Mouse (Mus musculus) midbrain, embryonic 14.5 days (tissue): ENCODE results near the gene Efhc1. TPM values are rescaled to one million over a fixed set of nuclear protein-coding genes. Genes with fewer than 3 reads are reported as not detected.

Experiments used
- ATAC-seq: fragments of 200-750 bp; cut with Nextera tagmentation; 2 replicates; pipeline ENCODE4 v1.8.0; 2017; ENCODE audit warnings: moderate number of reproducible peaks, moderate library complexity; ENCODE audit not compliant: low FRiP score, low TSS enrichment
- DNase-seq: peaks from one replicate; pipeline ENCODE4 v3.0.0-alpha.2; 2015
- H3K27ac ChIP-seq: fragments of 300-500 bp; sonication (generic); replicated peaks from 2 replicates; pipeline ENCODE4 v1.5.1; 2014; ENCODE audit warnings: mild to moderate bottlenecking, low read depth, low read length, moderate library complexity
- H3K27me3 ChIP-seq: fragments of 300-500 bp; sonication (generic); 2 replicates; pipeline ENCODE4 v1.6.1; 2014; ENCODE audit warnings: low read length, control low read depth, mixed read lengths; ENCODE audit not compliant: control insufficient read depth, insufficient read depth
- H3K36me3 ChIP-seq: fragments of 300-500 bp; sonication (generic); 2 replicates; pipeline ENCODE4 v1.6.1; 2014; ENCODE audit warnings: low read length, control low read depth; ENCODE audit not compliant: control insufficient read depth, insufficient read depth
- H3K4me1 ChIP-seq: fragments of 300-500 bp; sonication (generic); 2 replicates; pipeline ENCODE4 v1.6.1; 2014; ENCODE audit warnings: mild to moderate bottlenecking, antibody characterized with exemption, low read length, control low read depth; ENCODE audit not compliant: control insufficient read depth, insufficient read depth
- H3K4me2 ChIP-seq: fragments of 300-500 bp; sonication (generic); 2 replicates; pipeline ENCODE4 v1.6.1; 2014; ENCODE audit warnings: mild to moderate bottlenecking, low read length, moderate library complexity
- H3K4me3 ChIP-seq: fragments of 300-500 bp; sonication (generic); replicated peaks from 2 replicates; pipeline ENCODE4 v1.5.1; 2014; ENCODE audit warnings: low read depth, low read length
- H3K9ac ChIP-seq: fragments of 300-500 bp; sonication (generic); replicated peaks from 2 replicates; pipeline ENCODE4 v1.6.1; 2014; ENCODE audit warnings: mild to moderate bottlenecking, low read length, moderate library complexity
- H3K9me3 ChIP-seq: fragments of 300-500 bp; sonication (generic); 2 replicates; pipeline ENCODE4 v1.6.1; 2016; ENCODE audit warnings: low read length, control low read depth, mixed read lengths; ENCODE audit not compliant: control insufficient read depth
- WGBS: fragments of 180-500 bp; shearing (Covaris S2); extraction: QIAGEN DNeasy Blood & Tissue Kit; methylation state at CpG from one replicate; pipeline ENCODE4 v1.1.7; 2014; 5-methylcytosine and 5-hydroxymethylcytosine counted together
- polyA plus RNA-seq: library from polyadenylated mRNA; unstranded; fragments of >200 nt; fragmentation: Nextera tagmentation; extraction: Ambion mirVana; gene quantifications from 2 replicates; pipeline ENCODE4 v1.2.1, GENCODE M21; 2014

Efhc1 gene
- polyA plus RNA-seq, 1 experiment from 2014 or later, result 2.1 TPM

- Histone ChIP-seq H3K27me3 (no peaks in the 10 kb centered on the region), H3K27ac (no peak overlapping the region), H3K36me3 (no peaks in the 10 kb centered on the region), H3K9me3 (no peaks in the 10 kb centered on the region), H3K4me3 (no peak overlapping the region), H3K9ac (no peak overlapping the region), H3K4me1 (no peaks in the 10 kb centered on the region), H3K4me2 (no peak overlapping the region)
- ATAC-seq (no peak), DNase-seq (no peak)
- WGBS, result 97% methylated on average over 4 of the region's 4 CpGs
Measured at GRCm38 (mm10) chr1:21029000-21029399, 77.6 kb downstream of the Efhc1 start.

DNA sequence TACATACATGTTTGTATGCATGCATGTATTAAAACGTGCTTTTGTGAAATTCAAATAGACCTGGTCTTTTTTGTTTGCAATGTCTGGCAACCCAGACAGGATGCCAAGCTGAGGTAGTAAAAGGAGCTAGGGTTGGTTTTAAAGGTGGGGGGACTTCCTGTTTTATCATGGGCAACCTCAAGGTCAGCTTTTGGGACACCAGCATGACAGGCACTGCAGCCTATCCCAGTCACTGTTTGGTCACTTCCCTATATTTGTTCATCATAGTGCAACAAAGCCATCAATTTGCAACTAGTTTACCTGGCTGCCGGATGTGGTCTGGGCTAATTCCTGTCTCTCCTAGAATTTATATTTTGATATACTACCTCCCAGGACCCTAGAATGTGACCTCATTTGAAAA is 80.2 kb downstream of the Efhc1 start:
- Histone ChIP-seq H3K4me2 (no peak overlapping the region), H3K9me3 (no peaks in the 10 kb centered on the region), H3K9ac (no peak overlapping the region), H3K27ac (no peak overlapping the region), H3K4me1 (no peaks in the 10 kb centered on the region), H3K4me3 (no peak overlapping the region), H3K36me3 (no peaks in the 10 kb centered on the region), H3K27me3 (no peaks in the 10 kb centered on the region)
- DNase-seq, result no peak
- ATAC-seq, result no peak
- 97% methylated on average over 2 of the region's 2 CpGs for WGBS

- Histone ChIP-seq H3K4me3 (no peak overlapping the region), H3K27ac (no peak overlapping the region), H3K9ac (no peak overlapping the region), H3K9me3 (no peaks in the 10 kb centered on the region), H3K4me2 (no peak overlapping the region), H3K27me3 (no peaks in the 10 kb centered on the region), H3K36me3 (no peaks in the 10 kb centered on the region), H3K4me1 (no peaks in the 10 kb centered on the region)
- 96% methylated on average over 11 of the region's 11 CpGs for WGBS
- DNase-seq (no peak), ATAC-seq (no peak)
Measured at GRCm38 (mm10) chr1:21033065-21033791, 81.8 kb downstream of the Efhc1 start.

DNA sequence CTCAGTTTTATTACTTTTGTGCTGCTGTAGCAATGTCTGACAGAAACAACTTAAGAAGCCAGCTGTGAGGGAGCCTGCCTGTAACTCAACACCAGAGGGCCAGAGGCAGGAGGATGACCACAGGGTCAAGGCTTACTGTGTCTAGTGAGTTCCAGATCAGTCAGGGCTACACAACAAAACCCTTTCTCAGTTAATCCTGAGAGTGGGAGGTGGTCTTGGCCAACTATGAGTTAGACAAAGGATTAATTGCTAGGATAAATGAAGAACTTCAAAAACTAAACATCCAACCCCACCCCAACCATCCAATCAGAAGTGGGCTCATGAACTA is 82.3 kb downstream of the Efhc1 start:
- DNase-seq, result no peak
- Histone ChIP-seq H3K27me3 (no peaks in the 10 kb centered on the region), H3K4me3 (no peak overlapping the region), H3K9ac (no peak overlapping the region), H3K4me1 (no peaks in the 10 kb centered on the region), H3K9me3 (no peaks in the 10 kb centered on the region), H3K27ac (no peak overlapping the region), H3K4me2 (no peak overlapping the region), H3K36me3 (no peaks in the 10 kb centered on the region)
- ATAC-seq, result no peak

DNA sequence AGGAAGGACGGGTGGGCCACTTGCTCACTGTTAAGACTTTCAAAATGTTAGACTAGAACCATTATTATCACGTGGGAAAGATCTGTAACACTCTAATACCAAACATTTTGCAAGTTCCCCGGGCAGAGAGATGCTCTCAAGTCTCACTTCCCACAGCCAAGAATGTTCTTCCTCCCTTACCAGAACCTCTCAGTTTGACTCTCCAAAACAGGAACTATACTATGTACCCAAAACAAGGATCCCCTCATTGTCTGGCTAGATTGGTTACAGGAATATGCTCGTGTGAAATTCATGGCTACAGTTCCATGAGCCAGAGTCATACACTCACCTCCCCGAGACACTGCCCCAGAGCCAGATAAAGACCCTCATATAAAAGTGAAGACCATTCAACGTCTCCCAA is 84.5 kb downstream of the Efhc1 start:
- H3K4me2 ChIP-seq, result no peak overlapping the region

GRCm38 (mm10) chr1:21037881-21038601 is 86.6 kb downstream of the Efhc1 start:
- Histone ChIP-seq H3K4me3 (no peak overlapping the region), H3K27ac (no peak overlapping the region), H3K4me1 (no peaks in the 10 kb centered on the region), H3K27me3 (no peaks in the 10 kb centered on the region), H3K9me3 (no peaks in the 10 kb centered on the region), H3K36me3 (no peaks in the 10 kb centered on the region), H3K4me2 (no peak overlapping the region), H3K9ac (no peak overlapping the region)
- no peak for DNase-seq
- 86% methylated on average over 6 of the region's 6 CpGs for WGBS
- no peak for ATAC-seq

More for the DNA sequence above, 84.5 kb downstream of the Efhc1 start:
- Histone ChIP-seq H3K27me3 (no peaks in the 10 kb centered on the region), H3K9ac (no peak overlapping the region), H3K27ac (no peak overlapping the region), H3K36me3 (no peaks in the 10 kb centered on the region), H3K4me1 (no peaks in the 10 kb centered on the region), H3K9me3 (no peaks in the 10 kb centered on the region), H3K4me3 (no peak overlapping the region)
- DNase-seq (no peak), ATAC-seq (no peak)
- 88% methylated on average over 6 of the region's 6 CpGs for WGBS

GRCm38 (mm10) chr1:21039564-21039963 is 88.1 kb downstream of the Efhc1 start:
- Histone ChIP-seq H3K27me3 (no peaks in the 10 kb centered on the region), H3K4me2 (no peak overlapping the region), H3K9ac (no peak overlapping the region), H3K36me3 (no peaks in the 10 kb centered on the region), H3K4me1 (no peaks in the 10 kb centered on the region), H3K4me3 (no peak overlapping the region), H3K9me3 (no peaks in the 10 kb centered on the region), H3K27ac (no peak overlapping the region)
- no peak for ATAC-seq
- WGBS, result 88% methylated on average over 3 of the region's 3 CpGs
- DNase-seq, result no peak

DNA sequence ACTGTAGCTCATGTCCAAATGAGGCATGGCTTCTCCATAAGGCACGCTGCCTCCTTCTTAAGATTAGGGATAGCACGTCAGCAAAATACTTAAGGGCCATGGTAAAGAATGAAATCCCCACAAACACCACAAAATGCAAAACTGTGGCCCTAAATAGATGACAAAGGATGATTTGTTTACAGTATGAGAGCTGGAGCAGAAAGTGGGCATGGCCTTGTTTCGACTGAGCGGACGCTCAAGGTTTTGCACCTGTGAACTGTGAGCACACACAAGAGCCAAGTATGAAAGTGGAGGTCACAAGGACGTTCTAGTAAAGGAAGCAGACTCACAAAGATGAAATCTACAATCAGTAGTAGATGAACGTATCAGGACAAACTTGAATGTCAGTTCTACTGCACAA is 88.7 kb downstream of the Efhc1 start:
- ATAC-seq, result no peak

More for the DNA sequence above, 88.7 kb downstream of the Efhc1 start:
- Histone ChIP-seq H3K9ac (no peak overlapping the region), H3K9me3 (no peaks in the 10 kb centered on the region), H3K4me1 (no peaks in the 10 kb centered on the region), H3K4me2 (no peak overlapping the region), H3K4me3 (no peak overlapping the region), H3K27ac (no peak overlapping the region), H3K36me3 (no peaks in the 10 kb centered on the region), H3K27me3 (no peaks in the 10 kb centered on the region)
- WGBS, result 91% methylated on average over 7 of the region's 7 CpGs
- no peak for DNase-seq
